8 mouse cellular contexts compared by ENCODE assay signal in genomic region chr6:98105280-98106090, GRCm38 (mm10).
A peak's percentile ranks its signal among the peaks of the same experiment; 100 is the strongest.
DNase-seq lines count a peak whose midpoint lies in the region; ATAC-seq and TF ChIP-seq lines count a peak whose summit lies in the region.

No protein-coding gene starts in this region.

- H3K27me3 ChIP-seq in heart, embryonic 14.5 days (ENCODE audit: control insufficient read depth, insufficient read depth, low read length) = no peaks in the 10 kb centered on the region
- no peaks in the 10 kb centered on the region for H3K27me3 ChIP-seq in liver, embryonic 11.5 days (replicated peaks; ENCODE audit: control insufficient read depth, insufficient read depth, low read length)
- H3K27me3 ChIP-seq in myocyte (ENCODE audit: control insufficient read depth, insufficient read depth, insufficient read length) = peaks cover 4% of the 10 kb centered on the region

- H3K9me3 ChIP-seq in heart, embryonic 14.5 days (ENCODE audit: control insufficient read depth, low read length) = no peaks in the 10 kb centered on the region
- H3K9me3 ChIP-seq in liver, embryonic 11.5 days (ENCODE audit: control insufficient read depth, low read length) = no peaks in the 10 kb centered on the region

- H3ac ChIP-seq in myocyte (ENCODE audit: control insufficient read depth, insufficient read length) = no peak overlapping the region

- no peak overlapping the region for H3K27ac ChIP-seq in heart, embryonic 14.5 days (replicated peaks in 1 of 2; ENCODE audit: control insufficient read depth in 1 of 2, insufficient read depth in 1 of 2, low read depth in 2 of 2, low read length in 2 of 2)
- no peak overlapping the region for H3K27ac ChIP-seq in liver, embryonic 11.5 days (ENCODE audit: low read depth, low read length)

- H3K4me1 ChIP-seq in heart, embryonic 14.5 days (ENCODE audit: control insufficient read depth in 2 of 2, insufficient read depth in 2 of 2, low read length in 2 of 2) = 0 out of 4 replicates have a peak, but pooled peaks cover 0 to 2% of the 10 kb centered on the region in 2 experiments
- no peaks in the 10 kb centered on the region for H3K4me1 ChIP-seq in liver, embryonic 11.5 days (replicated peaks; ENCODE audit: control insufficient read depth, insufficient read depth, low read length)

- H3K4me2 ChIP-seq in heart, embryonic 14.5 days (ENCODE audit: low read length) = peak overlapping the region; percentile 57
- peak overlapping the region; percentile 62 for H3K4me2 ChIP-seq in liver, embryonic 11.5 days
- peak overlapping the region; percentile 75 for H3K4me2 ChIP-seq in myocyte (ENCODE audit: low read depth)

- peak; percentile 78; the same call in 1 of the 2 replicates for TF ChIP-seq CTCF in brain, embryonic 14.5 days (IDR thresholded peaks at IDR 0.05; ENCODE audit: borderline replicate concordance, extremely low read depth, insufficient read depth, insufficient read length)

- 47% methylated on average over 18 of the region's 18 CpGs for WGBS in heart, embryonic 14.5 days
- WGBS in liver, embryonic 11.5 days = 53% methylated on average over 18 of the region's 18 CpGs

- peak; percentile 69 for DNase-seq in CD4-positive helper T cell, adult 2 months (ENCODE audit: low read depth, low spot score)
- peak; percentile 91 for DNase-seq in brain, embryonic 14.5 days (ENCODE audit: low read depth)
- DNase-seq in fibroblast of lung, adult 2 months (ENCODE audit: low read depth) = peak; percentile 63
- DNase-seq in kidney, postnatal 10 days = peak; percentile 89
- peak; percentile 32 for DNase-seq in liver, embryonic 11.5 days (ENCODE audit: low spot score)
- peak; percentile 57 to 85 for DNase-seq in spleen, postnatal 4 days (ENCODE audit: low spot score in 2 of 2)

- ATAC-seq in heart, embryonic 14.5 days (ENCODE audit: insufficient number of reproducible peaks, insufficient read depth, low FRiP score, low read depth) = no peak
- no peak for ATAC-seq in liver, embryonic 11.5 days (replicated peaks; ENCODE audit: low FRiP score)

- peak overlapping the region; percentile 39 for H3K9ac ChIP-seq in heart, embryonic 14.5 days (ENCODE audit: low read length)
- no peak overlapping the region for H3K9ac ChIP-seq in liver, embryonic 11.5 days (ENCODE audit: low read depth, low read length)

- H3K4me3 ChIP-seq in heart, embryonic 14.5 days (ENCODE audit: control insufficient read depth in 1 of 2, insufficient read depth in 1 of 2, low read depth in 1 of 2, low read length in 2 of 2) = peak overlapping the region; percentile 25 to 28
- H3K4me3 ChIP-seq in liver, embryonic 11.5 days (ENCODE audit: low read depth, low read length) = peak overlapping the region; percentile 27
- H3K4me3 ChIP-seq in myocyte = peak overlapping the region; percentile 0

- H3K79me2 ChIP-seq in myocyte (ENCODE audit: control insufficient read depth, insufficient read depth) = no peaks in the 10 kb centered on the region

- no peaks in the 10 kb centered on the region for H3K36me3 ChIP-seq in heart, embryonic 14.5 days (ENCODE audit: control insufficient read depth, insufficient read depth, low read length)
- H3K36me3 ChIP-seq in liver, embryonic 11.5 days (ENCODE audit: control insufficient read depth, insufficient read depth, low read length) = no peaks in the 10 kb centered on the region
- no peaks in the 10 kb centered on the region for H3K36me3 ChIP-seq in myocyte (ENCODE audit: control insufficient read depth, insufficient read depth)

- no peak for TF ChIP-seq POLR2A in brain, embryonic 14.5 days (IDR thresholded peaks at IDR 0.05; ENCODE audit: borderline replicate concordance, extremely low read depth, insufficient read depth, insufficient read length, poor library complexity, severe bottlenecking)
- no peak for TF ChIP-seq POLR2A in myocyte (IDR thresholded peaks at IDR 0.05; ENCODE audit: insufficient read length, low read depth)

TF ChIP-seq in myocyte, 11 proteins besides CTCF, POLR2A, EP300 and RAD21:
- TF ChIP-seq POLR2AphosphoS2 (IDR thresholded peaks at IDR 0.05; ENCODE audit: insufficient read length, low read depth) (no peak), SRF (IDR thresholded peaks at IDR 0.05; ENCODE audit: control insufficient read depth, insufficient read length, low read depth) (no peak), E2F4 (IDR thresholded peaks at IDR 0.05; ENCODE audit: insufficient read depth) (no peak), REST (IDR thresholded peaks at IDR 0.05; ENCODE audit: insufficient read depth, insufficient read length) (no peak), USF1 (IDR thresholded peaks at IDR 0.05; ENCODE audit: low read depth) (no peak), TCF3 (IDR thresholded peaks at IDR 0.05; ENCODE audit: insufficient read length, low read depth) (no peak), CEBPB (IDR thresholded peaks at IDR 0.05; ENCODE audit: insufficient read depth, poor library complexity, severe bottlenecking) (no peak), MAX (IDR thresholded peaks at IDR 0.05; ENCODE audit: low read depth) (no peak), MYOG (IDR thresholded peaks at IDR 0.05; ENCODE audit: control insufficient read depth in 1 of 3, insufficient read depth in 1 of 3, insufficient read length in 2 of 3, low read depth in 2 of 3) (no peak), TCF12 (IDR thresholded peaks at IDR 0.05; ENCODE audit: insufficient read depth, poor library complexity, severe bottlenecking) (no peak), MYOD1 (IDR thresholded peaks at IDR 0.05; ENCODE audit: control insufficient read depth in 1 of 3, insufficient read length in 2 of 3, low read depth in 2 of 3) (no peak)

Comparison
In these comparisons a context has a peak if more than half of its experiments do, and no peak if none do; other contexts are left out.
1. DNase-seq: peak in every context shown above with its lines; median percentile 91 in brain, embryonic 14.5 days; 89 in kidney, postnatal 10 days; 71 in spleen, postnatal 4 days; 69 in CD4-positive helper T cell, adult 2 months; 63 in fibroblast of lung, adult 2 months; 32 in liver, embryonic 11.5 days.